Mouse (Mus musculus): ENCODE measurements around the gene Reps1.

Gene Reps1

GRCm38 (mm10) chr10:18055696-18056390 is at the start of gene Reps1:
Reps1 (plus strand) TSS chr10:18055861.
- DNase-seq: peak; percentile 11

- no peak for DNase-seq
Measured at GRCm38 (mm10) chr10:18006756-18007155, 48.9 kb upstream of the Reps1 start.

GRCm38 (mm10) chr10:18007243-18007642 is 48.4 kb upstream of the Reps1 start:
- DNase-seq: no peak

- DNase-seq: no peak
Measured at GRCm38 (mm10) chr10:18008118-18008517, 47.5 kb upstream of the Reps1 start.

- DNase-seq: no peak
Measured at GRCm38 (mm10) chr10:18009744-18010143, 45.9 kb upstream of the Reps1 start.

- DNase-seq: no peak
Measured at GRCm38 (mm10) chr10:18011761-18012160, 43.9 kb upstream of the Reps1 start.

GRCm38 (mm10) chr10:18020443-18020842 is 35.2 kb upstream of the Reps1 start:
- no peak for DNase-seq

- DNase-seq: no peak
Measured at GRCm38 (mm10) chr10:18020846-18021245, 34.8 kb upstream of the Reps1 start.

GRCm38 (mm10) chr10:18021576-18022311 is 33.9 kb upstream of the Reps1 start:
- DNase-seq: no peak

- DNase-seq: peak; percentile 48
Measured at GRCm38 (mm10) chr10:18022312-18022711, 33.3 kb upstream of the Reps1 start.

- DNase-seq: peak; percentile 71
Measured at GRCm38 (mm10) chr10:18022741-18023347, 32.8 kb upstream of the Reps1 start, which contains the start of gene Abracl. Abracl (minus strand) TSS chr10:18023288.

- DNase-seq: no peak
Measured at GRCm38 (mm10) chr10:18034408-18034807, 21.3 kb upstream of the Reps1 start.

GRCm38 (mm10) chr10:18036849-18037248 is 18.8 kb upstream of the Reps1 start:
- DNase-seq: no peak

- no peak for DNase-seq
Measured at GRCm38 (mm10) chr10:18046380-18046779, 9.3 kb upstream of the Reps1 start.

GRCm38 (mm10) chr10:18047380-18048146 is 8.1 kb upstream of the Reps1 start:
- DNase-seq: no peak

GRCm38 (mm10) chr10:18055009-18055695 is 509 bp upstream of the Reps1 start:
- peak; percentile 90 for DNase-seq

- no peak for DNase-seq
Measured at GRCm38 (mm10) chr10:18056391-18056745, 707 bp downstream of the Reps1 start.

GRCm38 (mm10) chr10:18058681-18059338 is 3.1 kb downstream of the Reps1 start:
- no peak for DNase-seq

GRCm38 (mm10) chr10:18059807-18060206 is 4.1 kb downstream of the Reps1 start:
- no peak for DNase-seq

- DNase-seq: no peak
Measured at GRCm38 (mm10) chr10:18060778-18061177, 5.1 kb downstream of the Reps1 start.

- DNase-seq: no peak
Measured at GRCm38 (mm10) chr10:18061533-18061932, 5.9 kb downstream of the Reps1 start.

All from layer of hippocampus, adult 9-11 months (tissue).